Mouse (Mus musculus): Measurements from ENCODE around the gene Rbbp6. TPM values are rescaled to one million over a fixed set of nuclear protein-coding genes. Genes with fewer than 3 reads are reported as not detected.

Rbbp6 gene
- 25.4 and 32.2 TPM in 2 replicates for polyA plus RNA-seq (2014; fragmentation: Nextera tagmentation; extraction: Ambion mirVana)

- Histone ChIP-seq H3K27me3 (replicated peaks; ENCODE audit: control insufficient read depth, insufficient read depth, low read length) (no peaks in the 10 kb centered on the region), H3K4me1 (replicated peaks; ENCODE audit: control insufficient read depth, insufficient read depth, low read length) (no peaks in the 10 kb centered on the region), H3K9ac (ENCODE audit: low read depth, low read length) (no peak within 1 kb of the TSS), H3K4me3 (ENCODE audit: low read depth, low read length) (no peak within 1 kb of the TSS), H3K36me3 (ENCODE audit: control insufficient read depth, insufficient read depth, low read length) (no peaks in the 10 kb centered on the region), H3K4me2 (no peak within 1 kb of the TSS), H3K9me3 (ENCODE audit: control insufficient read depth, low read length) (no peaks in the 10 kb centered on the region), H3K27ac (ENCODE audit: low read depth, low read length) (no peak within 1 kb of the TSS)
- DNase-seq (ENCODE audit: low spot score) (no peak), ATAC-seq (replicated peaks; ENCODE audit: low FRiP score) (no peak)
- WGBS, result 74% methylated on average over 5 of the region's 5 CpGs
These were observed at the start of gene Rbbp6 for GRCm38 (mm10) chr7:122965386-122965785. Gene Rbbp6 (plus strand): TSS chr7:122965686.

GRCm38 (mm10) chr7:122919728-122920582, 45.5 kb upstream of the Rbbp6 start:
- H3K9ac ChIP-seq (ENCODE audit: low read depth, low read length), result no peak overlapping the region
- H3K9me3 ChIP-seq (ENCODE audit: control insufficient read depth, low read length), result no peaks in the 10 kb centered on the region
- H3K4me1 ChIP-seq (replicated peaks; ENCODE audit: control insufficient read depth, insufficient read depth, low read length), result no peaks in the 10 kb centered on the region
- no peak overlapping the region for H3K4me3 ChIP-seq (ENCODE audit: low read depth, low read length)
- ATAC-seq (replicated peaks; ENCODE audit: low FRiP score), result no peak
- H3K27me3 ChIP-seq (replicated peaks; ENCODE audit: control insufficient read depth, insufficient read depth, low read length), result no peaks in the 10 kb centered on the region
- no peak for DNase-seq (ENCODE audit: low spot score)
- no peak overlapping the region for H3K27ac ChIP-seq (ENCODE audit: low read depth, low read length)
- H3K4me2 ChIP-seq, result no peak overlapping the region
- WGBS, result 34% methylated on average over 13 of the region's 13 CpGs
- H3K36me3 ChIP-seq (ENCODE audit: control insufficient read depth, insufficient read depth, low read length), result no peaks in the 10 kb centered on the region

- H3K27me3 ChIP-seq (replicated peaks; ENCODE audit: control insufficient read depth, insufficient read depth, low read length), result no peaks in the 10 kb centered on the region
These were observed 43.9 kb upstream of the Rbbp6 start for GRCm38 (mm10) chr7:122921537-122921936.

GRCm38 (mm10) chr7:122924256-122924655, 41.2 kb upstream of the Rbbp6 start:
- 53% methylated on average over 3 of the region's 3 CpGs for WGBS

More at GRCm38 (mm10) chr7:122921537-122921936, 43.9 kb upstream of the Rbbp6 start:
- H3K4me1 ChIP-seq (replicated peaks; ENCODE audit: control insufficient read depth, insufficient read depth, low read length), result no peaks in the 10 kb centered on the region
- ATAC-seq (replicated peaks; ENCODE audit: low FRiP score), result no peak
- H3K27ac ChIP-seq (ENCODE audit: low read depth, low read length), result no peak overlapping the region
- no peak overlapping the region for H3K9ac ChIP-seq (ENCODE audit: low read depth, low read length)
- WGBS, result 81% methylated on average over 9 of the region's 9 CpGs
- H3K9me3 ChIP-seq (ENCODE audit: control insufficient read depth, low read length), result no peaks in the 10 kb centered on the region
- DNase-seq (ENCODE audit: low spot score), result no peak
- no peaks in the 10 kb centered on the region for H3K36me3 ChIP-seq (ENCODE audit: control insufficient read depth, insufficient read depth, low read length)
- H3K4me2 ChIP-seq, result no peak overlapping the region
- no peak overlapping the region for H3K4me3 ChIP-seq (ENCODE audit: low read depth, low read length)

GRCm38 (mm10) chr7:122930494-122930893, 35.0 kb upstream of the Rbbp6 start:
- no peak overlapping the region for H3K27ac ChIP-seq (ENCODE audit: low read depth, low read length)
- no peak overlapping the region for H3K9ac ChIP-seq (ENCODE audit: low read depth, low read length)
- WGBS, result 29% methylated on average over 3 of the region's 3 CpGs
- no peaks in the 10 kb centered on the region for H3K9me3 ChIP-seq (ENCODE audit: control insufficient read depth, low read length)
- DNase-seq (ENCODE audit: low spot score), result no peak
- no peak overlapping the region for H3K4me3 ChIP-seq (ENCODE audit: low read depth, low read length)
- H3K36me3 ChIP-seq (ENCODE audit: control insufficient read depth, insufficient read depth, low read length), result no peaks in the 10 kb centered on the region
- H3K27me3 ChIP-seq (replicated peaks; ENCODE audit: control insufficient read depth, insufficient read depth, low read length), result no peaks in the 10 kb centered on the region
- no peaks in the 10 kb centered on the region for H3K4me1 ChIP-seq (replicated peaks; ENCODE audit: control insufficient read depth, insufficient read depth, low read length)
- no peak overlapping the region for H3K4me2 ChIP-seq
- no peak for ATAC-seq (replicated peaks; ENCODE audit: low FRiP score)

More at GRCm38 (mm10) chr7:122924256-122924655, 41.2 kb upstream of the Rbbp6 start:
- no peak for ATAC-seq (replicated peaks; ENCODE audit: low FRiP score)
- Histone ChIP-seq H3K4me2 (no peak overlapping the region), H3K27ac (ENCODE audit: low read depth, low read length) (no peak overlapping the region), H3K36me3 (ENCODE audit: control insufficient read depth, insufficient read depth, low read length) (no peaks in the 10 kb centered on the region), H3K9me3 (ENCODE audit: control insufficient read depth, low read length) (no peaks in the 10 kb centered on the region), H3K9ac (ENCODE audit: low read depth, low read length) (no peak overlapping the region), H3K4me1 (replicated peaks; ENCODE audit: control insufficient read depth, insufficient read depth, low read length) (no peaks in the 10 kb centered on the region), H3K27me3 (replicated peaks; ENCODE audit: control insufficient read depth, insufficient read depth, low read length) (no peaks in the 10 kb centered on the region), H3K4me3 (ENCODE audit: low read depth, low read length) (no peak overlapping the region)
- DNase-seq (ENCODE audit: low spot score), result no peak

GRCm38 (mm10) chr7:122932171-122932570, 33.3 kb upstream of the Rbbp6 start:
- 29% methylated on average over 1 of the region's 1 CpGs for whole genome bisulfite sequencing
- no peak overlapping the region for H3K27ac ChIP-seq (ENCODE audit: low read depth, low read length)

GRCm38 (mm10) chr7:122936626-122937025, 28.9 kb upstream of the Rbbp6 start:
- Histone ChIP-seq H3K4me1 (replicated peaks; ENCODE audit: control insufficient read depth, insufficient read depth, low read length) (no peaks in the 10 kb centered on the region), H3K36me3 (ENCODE audit: control insufficient read depth, insufficient read depth, low read length) (no peaks in the 10 kb centered on the region), H3K27ac (ENCODE audit: low read depth, low read length) (no peak overlapping the region), H3K4me3 (ENCODE audit: low read depth, low read length) (no peak overlapping the region), H3K27me3 (replicated peaks; ENCODE audit: control insufficient read depth, insufficient read depth, low read length) (no peaks in the 10 kb centered on the region), H3K9ac (ENCODE audit: low read depth, low read length) (no peak overlapping the region), H3K4me2 (no peak overlapping the region), H3K9me3 (ENCODE audit: control insufficient read depth, low read length) (no peaks in the 10 kb centered on the region)
- DNase-seq (ENCODE audit: low spot score) (no peak), ATAC-seq (replicated peaks; ENCODE audit: low FRiP score) (no peak)

More at GRCm38 (mm10) chr7:122932171-122932570, 33.3 kb upstream of the Rbbp6 start:
- Histone ChIP-seq H3K27me3 (replicated peaks; ENCODE audit: control insufficient read depth, insufficient read depth, low read length) (no peaks in the 10 kb centered on the region), H3K36me3 (ENCODE audit: control insufficient read depth, insufficient read depth, low read length) (no peaks in the 10 kb centered on the region), H3K9ac (ENCODE audit: low read depth, low read length) (no peak overlapping the region), H3K4me3 (ENCODE audit: low read depth, low read length) (no peak overlapping the region), H3K9me3 (ENCODE audit: control insufficient read depth, low read length) (no peaks in the 10 kb centered on the region), H3K4me1 (replicated peaks; ENCODE audit: control insufficient read depth, insufficient read depth, low read length) (no peaks in the 10 kb centered on the region), H3K4me2 (no peak overlapping the region)
- no peak for ATAC-seq (replicated peaks; ENCODE audit: low FRiP score)
- no peak for DNase-seq (ENCODE audit: low spot score)

GRCm38 (mm10) chr7:122938197-122938596, 27.3 kb upstream of the Rbbp6 start:
- Histone ChIP-seq H3K27ac (ENCODE audit: low read depth, low read length) (no peak overlapping the region), H3K9me3 (ENCODE audit: control insufficient read depth, low read length) (no peaks in the 10 kb centered on the region), H3K4me1 (replicated peaks; ENCODE audit: control insufficient read depth, insufficient read depth, low read length) (no peaks in the 10 kb centered on the region), H3K36me3 (ENCODE audit: control insufficient read depth, insufficient read depth, low read length) (no peaks in the 10 kb centered on the region), H3K27me3 (replicated peaks; ENCODE audit: control insufficient read depth, insufficient read depth, low read length) (no peaks in the 10 kb centered on the region), H3K9ac (ENCODE audit: low read depth, low read length) (no peak overlapping the region), H3K4me3 (ENCODE audit: low read depth, low read length) (no peak overlapping the region), H3K4me2 (no peak overlapping the region)
- DNase-seq (ENCODE audit: low spot score) (no peak), ATAC-seq (replicated peaks; ENCODE audit: low FRiP score) (no peak)
- 75% methylated on average over 1 of the region's 1 CpGs for WGBS

GRCm38 (mm10) chr7:122939181-122939580, 26.3 kb upstream of the Rbbp6 start:
- no peaks in the 10 kb centered on the region for H3K9me3 ChIP-seq (ENCODE audit: control insufficient read depth, low read length)
- H3K27ac ChIP-seq (ENCODE audit: low read depth, low read length), result no peak overlapping the region
- no peaks in the 10 kb centered on the region for H3K4me1 ChIP-seq (replicated peaks; ENCODE audit: control insufficient read depth, insufficient read depth, low read length)
- no peak for ATAC-seq (replicated peaks; ENCODE audit: low FRiP score)
- H3K4me3 ChIP-seq (ENCODE audit: low read depth, low read length), result no peak overlapping the region
- no peak overlapping the region for H3K9ac ChIP-seq (ENCODE audit: low read depth, low read length)
- no peaks in the 10 kb centered on the region for H3K36me3 ChIP-seq (ENCODE audit: control insufficient read depth, insufficient read depth, low read length)
- no peak for DNase-seq (ENCODE audit: low spot score)
- H3K27me3 ChIP-seq (replicated peaks; ENCODE audit: control insufficient read depth, insufficient read depth, low read length), result no peaks in the 10 kb centered on the region
- WGBS, result 48% methylated on average over 3 of the region's 3 CpGs
- H3K4me2 ChIP-seq, result no peak overlapping the region
